Mouse (Mus musculus) spleen, adult 2 months (tissue): ENCODE results near the gene Sh3bp5.

Source experiments
- CTCF ChIP-seq: fragments of 200-500 bp; IDR thresholded peaks from 2 replicates; pipeline ENCODE4 v1.5.1; 2011; ENCODE audit warnings: mild to moderate bottlenecking, inconsistent platforms; ENCODE audit not compliant: insufficient read depth, insufficient read length, insufficient replicate concordance; ENCODE audit errors: extremely low read depth
- POLR2A ChIP-seq: fragments of 200-500 bp; IDR thresholded peaks from 2 replicates; pipeline ENCODE4 v1.6.1; 2011; ENCODE audit warnings: low read depth, low read length, inconsistent platforms

- no peak for TF ChIP-seq CTCF
- no peak for TF ChIP-seq POLR2A
These were observed 100.1 kb downstream of the Sh3bp5 start for GRCm38 (mm10) chr14:31335765-31336164.
